Mouse (Mus musculus): ENCODE measurements around the gene Aox2. TPM values are rescaled to one million over a fixed set of nuclear protein-coding genes. Genes with fewer than 3 reads are reported as not detected.
"Not testable (repeated sequence)": the region's sequence is repeated elsewhere in the genome, so short reads cannot be mapped to it uniquely, and the experiment has no call there.

Aox2 gene
- total RNA-seq, 2 experiments from 2014 or later = not detected

DNA sequence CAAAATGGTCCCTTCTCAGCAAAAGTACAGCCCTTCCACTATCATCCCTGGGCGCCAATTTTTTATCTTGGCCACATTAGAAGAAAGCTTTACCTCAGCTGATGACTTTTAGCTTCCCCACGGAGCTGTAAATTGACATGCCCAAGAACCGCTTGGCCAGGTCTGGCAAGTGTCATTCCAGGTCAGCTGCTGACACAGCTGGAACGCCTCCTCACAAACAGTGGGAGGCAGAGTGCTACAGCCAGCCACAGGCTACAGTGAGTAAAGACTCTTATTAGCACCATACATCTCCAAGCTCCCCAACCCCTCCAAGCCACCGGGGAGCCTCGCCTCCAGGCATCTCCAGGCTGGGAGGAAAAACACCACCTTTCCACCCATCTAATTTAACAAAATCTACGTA lies 63.5 kb downstream of the Aox2 start:
- intact Hi-C loops (cut with DNase I) = no loop called here

GRCm38 (mm10) chr1:58343861-58344260 lies 65.7 kb downstream of the Aox2 start:
- intact Hi-C loops (cut with DNase I) = no loop called here
- no peak for DNase-seq

More for the DNA sequence above, 63.5 kb downstream of the Aox2 start:
- peak; percentile 13 to 22 for DNase-seq

- no peak for DNase-seq
- intact Hi-C loops (cut with DNase I) = no loop called here
Observed at GRCm38 (mm10) chr1:58344570-58344969, 66.4 kb downstream of the Aox2 start.

GRCm38 (mm10) chr1:58346159-58346558 lies 68.0 kb downstream of the Aox2 start:
- intact Hi-C loops (cut with DNase I) = no loop called here
- no peak for DNase-seq

GRCm38 (mm10) chr1:58348712-58349111 lies 70.6 kb downstream of the Aox2 start:
- intact Hi-C loops (cut with DNase I) = no loop called here
- DNase-seq = no peak

DNA sequence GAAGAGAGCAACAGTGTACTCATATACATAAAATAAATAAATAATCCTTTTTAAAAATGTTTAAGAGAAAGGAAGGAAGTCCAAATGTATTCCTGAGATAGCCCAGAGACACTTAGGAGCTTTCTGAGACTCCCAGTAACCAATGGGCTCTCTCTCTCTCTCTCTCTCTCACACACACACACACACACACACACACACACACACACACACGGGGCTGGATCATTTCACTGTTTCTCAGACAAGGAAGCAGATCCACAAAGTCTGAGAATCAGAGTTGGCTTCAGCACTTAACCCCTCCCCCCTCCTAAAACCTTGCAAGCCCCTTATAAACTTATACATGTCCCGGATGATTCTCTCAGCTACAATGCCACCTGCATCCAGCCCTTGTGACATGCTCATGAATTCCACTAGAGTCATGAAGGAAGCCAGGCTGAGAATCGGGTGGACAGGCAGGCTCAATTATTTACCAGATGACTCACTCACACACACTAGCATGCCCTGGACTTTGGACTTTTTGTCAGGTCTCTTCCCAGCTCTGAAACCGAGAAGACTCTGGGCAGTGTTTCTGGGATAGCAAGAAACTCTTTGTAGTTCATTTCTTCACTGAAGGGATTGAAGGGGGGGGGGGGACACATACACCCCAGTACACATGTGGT lies 75.2 kb downstream of the Aox2 start:
- DNase-seq = no peak
- intact Hi-C loops (cut with DNase I) = no loop called here

DNA sequence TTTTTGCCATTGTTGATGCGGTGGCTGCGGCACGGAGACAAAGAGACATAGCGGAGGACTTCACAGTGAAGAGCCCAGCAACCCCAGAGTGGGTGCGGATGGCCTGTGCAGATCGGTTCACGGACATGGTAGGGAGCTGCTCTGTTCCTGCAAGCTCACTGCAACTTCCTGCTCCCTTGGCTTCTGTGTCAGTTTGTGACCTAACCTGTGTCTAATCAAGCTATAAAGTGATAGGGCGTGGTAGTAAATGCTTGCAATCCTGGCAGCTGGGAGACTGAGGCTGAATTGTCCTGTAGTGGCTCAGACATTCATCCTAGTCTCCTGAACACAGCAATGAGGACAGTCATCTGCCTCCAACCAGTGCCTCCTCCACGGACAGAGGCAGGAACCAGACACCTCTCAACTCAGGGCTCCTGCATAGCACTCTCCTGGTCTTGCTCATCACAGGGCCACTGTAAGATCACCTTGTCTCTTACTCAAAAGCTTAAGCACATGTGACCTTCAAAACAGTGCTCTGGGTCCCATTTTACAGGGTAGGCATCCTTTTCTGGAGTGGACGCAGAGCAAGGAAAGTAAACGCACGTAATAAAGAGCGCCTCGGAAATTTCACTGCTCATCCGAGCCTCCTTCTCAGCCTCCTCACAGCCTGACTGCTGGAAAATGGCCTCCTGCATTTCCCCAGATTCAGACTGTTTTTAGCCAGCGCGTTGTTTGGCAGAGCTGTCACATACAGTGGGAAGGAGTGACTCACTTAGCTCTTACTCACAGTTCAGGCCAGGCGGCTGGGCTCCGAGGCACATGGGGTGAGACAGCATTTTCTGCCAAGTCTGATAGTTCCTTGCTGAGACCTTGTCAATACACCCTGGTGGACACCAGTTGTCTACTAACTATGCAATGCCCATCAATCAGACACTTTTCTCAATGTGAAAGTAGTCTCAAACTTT lies 81.1 kb downstream of the Aox2 start:
- intact Hi-C loops (cut with DNase I) = no loop called here

DNA sequence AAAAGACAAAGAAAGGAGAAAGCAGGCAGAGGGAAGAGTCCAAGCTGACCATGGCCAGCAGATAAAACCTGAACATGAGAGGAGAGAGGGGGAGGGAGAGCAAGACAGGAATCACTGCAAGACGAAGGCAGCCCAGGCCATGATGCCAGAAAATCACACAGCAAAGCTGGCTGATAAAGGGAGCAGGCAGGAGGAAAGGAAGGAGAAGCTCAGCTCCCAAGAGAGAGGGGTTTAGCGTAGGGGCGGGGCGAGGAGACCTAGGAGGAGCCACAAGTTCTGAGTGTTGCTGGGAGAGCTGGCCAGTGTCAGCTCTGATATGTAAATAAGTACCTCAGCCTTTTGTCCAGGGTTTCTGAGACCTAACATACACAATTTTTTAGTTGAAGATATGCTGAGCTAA lies 84.2 kb downstream of the Aox2 start:
- no peak for DNase-seq
- intact Hi-C loops (cut with DNase I) = no loop called here

More for the DNA sequence above, 81.1 kb downstream of the Aox2 start:
- DNase-seq = peak; percentile 41 to 43

GRCm38 (mm10) chr1:58364551-58364950 lies 86.4 kb downstream of the Aox2 start:
- intact Hi-C loops (cut with DNase I) = no loop called here
- DNase-seq = no peak

GRCm38 (mm10) chr1:58365829-58366228 lies 87.7 kb downstream of the Aox2 start:
- intact Hi-C loops (cut with DNase I) = no loop called here
- DNase-seq = no peak

DNA sequence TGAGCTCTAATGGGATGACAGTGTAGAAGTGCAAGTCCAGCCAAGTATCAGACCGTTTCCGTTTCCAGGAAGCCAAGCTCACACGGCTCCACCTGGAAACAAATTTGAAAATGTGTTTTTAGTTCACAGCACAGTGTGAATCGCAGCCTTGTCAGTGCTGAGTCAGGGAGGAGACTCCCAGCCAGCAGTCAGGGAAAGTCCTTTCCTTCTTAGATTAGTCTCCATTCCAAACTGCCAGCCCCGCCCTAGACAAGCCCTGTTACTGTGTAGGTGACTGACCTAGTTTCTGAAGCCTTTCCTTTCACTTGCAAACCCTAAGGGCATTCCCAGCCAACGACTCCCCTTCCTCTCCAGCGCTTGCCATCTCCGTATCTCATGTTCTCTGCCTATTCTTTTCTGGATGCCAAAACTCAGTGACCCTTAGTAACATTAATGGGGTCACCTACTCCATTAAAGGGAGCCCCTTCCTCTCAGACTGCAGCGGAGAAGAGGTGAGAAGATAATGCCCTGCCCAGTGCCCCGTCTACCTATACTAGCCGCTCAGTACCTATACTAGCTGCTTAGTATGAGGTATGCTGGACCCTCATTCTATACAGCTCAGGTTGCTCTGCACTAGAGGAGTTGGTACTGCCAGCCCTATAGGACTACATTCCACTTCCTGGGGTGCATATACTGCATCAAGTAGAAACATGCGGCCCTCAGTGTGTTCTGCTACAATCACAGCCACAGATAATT lies 88.8 kb downstream of the Aox2 start:
- intact Hi-C loops (cut with DNase I) = no loop called here
- no peak for DNase-seq

- intact Hi-C loops (cut with DNase I) = no loop called here
- no peak for DNase-seq
Observed at GRCm38 (mm10) chr1:58369716-58370115, 91.6 kb downstream of the Aox2 start.

DNA sequence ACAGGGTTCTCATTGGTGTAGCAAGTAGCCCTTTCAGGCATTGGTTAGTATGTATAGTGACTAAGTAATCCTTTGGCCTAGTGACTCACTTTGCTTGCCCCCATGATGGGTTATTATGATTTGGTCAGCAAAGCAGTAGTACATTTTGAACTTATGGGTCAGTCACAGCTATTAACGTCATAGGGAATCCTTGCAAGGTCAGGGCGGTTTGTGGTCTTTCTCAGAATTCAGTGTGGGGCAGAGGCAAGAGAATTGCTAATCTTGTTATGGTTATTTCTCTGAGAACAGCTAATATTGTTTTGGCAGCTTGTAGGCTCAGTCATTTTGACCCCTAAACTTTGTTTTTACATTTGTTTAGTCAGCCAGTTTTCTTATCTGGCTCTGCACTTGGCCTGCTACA lies 96.1 kb downstream of the Aox2 start:
- DNase-seq; intact Hi-C loops (cut with DNase I): not testable (repeated sequence)

GRCm38 (mm10) chr1:58375574-58376147 lies 97.5 kb downstream of the Aox2 start:
- DNase-seq = no peak
- intact Hi-C loops (cut with DNase I) = no loop called here

DNA sequence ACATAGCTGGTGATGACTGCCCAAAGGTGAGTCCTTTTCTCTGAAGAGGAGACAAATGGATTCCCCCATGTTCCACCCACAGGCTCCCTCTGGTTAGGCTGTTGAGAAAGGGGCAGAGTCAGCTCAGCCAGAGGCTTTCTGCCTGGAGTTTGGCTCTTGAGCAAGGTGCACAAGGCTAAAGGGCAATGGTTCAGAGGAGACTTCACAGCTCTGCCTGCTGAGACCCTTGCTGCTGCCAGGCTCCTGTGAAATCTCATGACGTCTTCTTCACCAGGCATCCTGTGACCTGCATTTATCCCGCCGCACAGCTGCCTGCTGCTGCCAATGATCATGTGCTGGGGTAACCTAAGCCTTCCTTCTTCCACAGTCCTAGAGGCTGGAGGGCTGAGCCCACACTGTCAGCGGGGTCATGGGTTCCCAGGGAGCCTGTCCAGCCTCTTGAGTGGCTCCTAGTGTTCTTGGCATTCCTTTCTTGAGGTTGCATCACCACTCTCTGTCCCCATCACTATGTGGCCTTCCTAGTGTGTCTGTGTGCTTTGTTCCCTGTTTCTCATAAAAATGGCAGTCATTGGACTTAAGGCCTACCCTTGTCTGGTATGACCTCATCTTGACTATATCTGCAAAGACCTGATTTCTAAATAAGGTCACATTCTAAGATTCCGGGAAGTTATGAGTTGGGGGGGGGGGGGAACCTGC lies 104.6 kb downstream of the Aox2 start:
- intact Hi-C loops (cut with DNase I) = no loop called here
- DNase-seq = no peak

DNA sequence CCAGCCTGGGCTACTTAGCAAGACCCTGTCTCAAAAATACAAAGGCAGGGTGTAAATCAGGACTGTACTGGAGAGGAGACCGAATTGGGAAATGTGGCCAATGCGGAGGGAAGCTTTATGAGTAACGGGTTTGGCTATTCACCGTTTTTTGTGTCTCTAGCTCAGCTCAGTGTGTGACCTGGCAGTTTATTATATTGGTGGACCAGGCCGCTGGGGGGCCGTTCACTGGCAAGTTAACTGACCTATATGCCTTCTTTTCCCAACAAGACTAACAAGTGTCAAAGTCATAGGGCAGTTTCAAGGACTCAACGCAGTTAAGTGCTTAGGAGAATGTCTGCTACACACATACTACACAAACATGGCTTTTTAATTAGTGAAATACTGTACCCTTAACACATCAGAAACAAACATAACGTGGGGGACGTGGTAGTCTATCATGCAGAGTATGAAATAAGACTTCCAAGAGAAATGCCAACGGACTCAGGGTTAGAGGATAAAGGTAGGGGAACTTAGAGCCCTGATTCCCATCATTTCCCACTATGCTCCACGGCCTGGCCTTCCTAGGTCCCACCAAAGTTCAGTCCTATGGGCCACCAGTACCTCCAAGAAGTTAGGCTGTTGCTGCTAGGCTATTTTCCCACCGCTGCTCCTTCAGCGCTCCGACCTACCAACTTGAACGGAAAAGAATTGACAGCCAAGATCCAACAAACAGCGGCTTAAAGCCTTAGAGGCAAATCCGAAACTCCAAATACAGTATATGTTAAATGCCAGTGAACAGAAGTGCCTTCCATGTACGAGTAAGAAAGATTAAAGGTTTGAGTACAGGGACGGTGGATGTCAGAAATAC lies 113.5 kb downstream of the Aox2 start:
- intact Hi-C loops (cut with DNase I) = loop anchor here (2.0 kb wide), 1 partner anchor 31 kb away; no protein-coding TSS in a partner anchor
- no peak for DNase-seq

DNA sequence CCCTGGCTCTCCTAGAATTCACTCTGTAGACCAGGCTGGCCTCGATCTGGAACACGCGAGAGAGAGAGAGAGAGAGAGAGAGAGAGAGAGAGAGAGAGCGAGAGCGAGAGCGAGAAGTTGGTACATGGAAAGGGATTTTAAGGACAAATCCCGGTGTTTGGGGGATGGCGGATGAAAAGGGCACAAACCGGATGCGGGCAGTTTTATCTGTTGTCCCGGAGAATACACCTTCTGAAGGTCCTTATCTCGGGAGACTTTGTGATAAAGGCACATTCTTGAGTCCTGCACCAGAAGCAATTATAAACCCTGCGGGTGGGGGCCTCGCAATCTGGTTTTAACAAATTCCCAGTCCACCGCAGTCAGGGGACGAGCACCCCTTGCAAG lies 114.1 kb downstream of the Aox2 start:
- no peak for DNase-seq
- intact Hi-C loops (cut with DNase I) = loop anchor here (2.0 kb wide), 1 partner anchor 31 kb away; no protein-coding TSS in a partner anchor

GRCm38 (mm10) chr1:58392652-58393283 lies 114.6 kb downstream of the Aox2 start, which contains the start of gene Bzw1:
Gene Bzw1 (plus strand): TSS chr1:58392898.
- intact Hi-C loops (cut with DNase I) = loop anchor here (2.0 kb wide), 1 partner anchor 30 kb away; no protein-coding TSS in a partner anchor
- DNase-seq = peak; percentile 92 to 96

Data from heart, postnatal 36 days (tissue).